9 mouse cellular contexts compared by ENCODE assay signal in genomic region chr11:80081786-80082319, GRCm38 (mm10). TPM values are rescaled to one million over a fixed set of nuclear protein-coding genes. Genes with fewer than 3 reads are reported as not detected.
DNase-seq lines count a peak whose midpoint lies in the region; ATAC-seq and TF ChIP-seq lines count a peak whose summit lies in the region.
"Had no signal": no experiment of that assay in that cellular context is flagged by ENCODE, and none has a peak within 500 bp of the region (broad histone marks: within the 10 kb centered on the region; RNA-seq: fewer than 3 reads in every experiment).

No protein-coding gene starts in this region.

- H3K9ac ChIP-seq in heart, embryonic 11.5 days (ENCODE audit: low read depth, low read length) = peak overlapping the region; percentile 30
- H3K9ac ChIP-seq in midbrain, embryonic 14.5 days (replicated peaks; ENCODE audit: low read length) = no peak overlapping the region
- no peak overlapping the region; the same call in 1 of the 2 replicates for H3K9ac ChIP-seq in limb, embryonic 14.5 days (ENCODE audit: low read depth, low read length, severe bottlenecking)
- no peak overlapping the region for H3K9ac ChIP-seq in stomach, embryonic 16.5 days (ENCODE audit: low read length)

- H3K9me3 ChIP-seq in heart, embryonic 11.5 days (replicated peaks; ENCODE audit: control insufficient read depth, low read length) = 0 out of 2 replicates have a peak, but pooled peaks cover 3% of the 10 kb centered on the region
- no peaks in the 10 kb centered on the region for H3K9me3 ChIP-seq in midbrain, embryonic 14.5 days (ENCODE audit: control insufficient read depth, low read length)
- H3K9me3 ChIP-seq in midbrain, embryonic 10.5 days (replicated peaks) = 0 out of 2 replicates have a peak, but pooled peaks cover 3% of the 10 kb centered on the region
- no peaks in the 10 kb centered on the region for H3K9me3 ChIP-seq in limb, embryonic 14.5 days (ENCODE audit: control insufficient read depth, low read length)
- no peaks in the 10 kb centered on the region for H3K9me3 ChIP-seq in stomach, embryonic 16.5 days (replicated peaks; ENCODE audit: control insufficient read depth, low read length)

- peak overlapping the region; percentile 100 for H3K27ac ChIP-seq in heart, embryonic 11.5 days (ENCODE audit: low read depth, low read length)
- H3K27ac ChIP-seq in midbrain, embryonic 14.5 days (replicated peaks; ENCODE audit: low read depth, low read length) = no peak overlapping the region
- H3K27ac ChIP-seq in midbrain, embryonic 10.5 days (replicated peaks) = no peak overlapping the region; the same call in 1 of the 2 replicates
- H3K27ac ChIP-seq in limb, embryonic 14.5 days (replicated peaks; ENCODE audit: low read depth, low read length) = peak overlapping the region; percentile 93
- H3K27ac ChIP-seq in stomach, embryonic 16.5 days (ENCODE audit: low read length) = peak overlapping the region; percentile 96

- H3K27me3 ChIP-seq in heart, embryonic 11.5 days (ENCODE audit: control insufficient read depth, insufficient read depth, low read length) = no peaks in the 10 kb centered on the region
- H3K27me3 ChIP-seq in midbrain, embryonic 14.5 days (ENCODE audit: control insufficient read depth, insufficient read depth, low read length) = no peaks in the 10 kb centered on the region
- no peaks in the 10 kb centered on the region for H3K27me3 ChIP-seq in midbrain, embryonic 10.5 days (ENCODE audit: low read depth, poor library complexity, severe bottlenecking)
- H3K27me3 ChIP-seq in limb, embryonic 14.5 days (ENCODE audit: control insufficient read depth, insufficient read depth, low read length) = no peaks in the 10 kb centered on the region
- no peaks in the 10 kb centered on the region for H3K27me3 ChIP-seq in stomach, embryonic 16.5 days (ENCODE audit: control insufficient read depth, insufficient read depth, low read length)

- peaks cover 7% of the 10 kb centered on the region; the same call in 1 of the 2 replicates for H3K4me1 ChIP-seq in heart, embryonic 11.5 days (ENCODE audit: control insufficient read depth, insufficient read depth, low read length)
- H3K4me1 ChIP-seq in midbrain, embryonic 14.5 days (ENCODE audit: control insufficient read depth, insufficient read depth, low read length) = peaks cover 12% of the 10 kb centered on the region; the same call in 1 of the 2 replicates
- peaks cover 19% of the 10 kb centered on the region for H3K4me1 ChIP-seq in midbrain, embryonic 10.5 days
- H3K4me1 ChIP-seq in limb, embryonic 14.5 days (ENCODE audit: control insufficient read depth, insufficient read depth, low read length) = peaks cover 9% of the 10 kb centered on the region
- H3K4me1 ChIP-seq in stomach, embryonic 16.5 days (ENCODE audit: control insufficient read depth, insufficient read depth, low read length) = peaks cover 14% of the 10 kb centered on the region; the same call in 1 of the 2 replicates

- no peaks in the 10 kb centered on the region for H3K36me3 ChIP-seq in heart, embryonic 11.5 days (ENCODE audit: control insufficient read depth, insufficient read depth, low read length)
- H3K36me3 ChIP-seq in midbrain, embryonic 14.5 days (ENCODE audit: control insufficient read depth, insufficient read depth, low read length) = no peaks in the 10 kb centered on the region
- peaks cover 10% of the 10 kb centered on the region; the same call in 1 of the 2 replicates for H3K36me3 ChIP-seq in midbrain, embryonic 10.5 days
- H3K36me3 ChIP-seq in limb, embryonic 14.5 days (ENCODE audit: control insufficient read depth, insufficient read depth, low read length) = peaks cover 6% of the 10 kb centered on the region; the same call in 1 of the 2 replicates
- no peaks in the 10 kb centered on the region for H3K36me3 ChIP-seq in stomach, embryonic 16.5 days (ENCODE audit: control insufficient read depth, insufficient read depth, low read length)

- DNase-seq in heart, postnatal 14 days = no peak
- no peak for DNase-seq in midbrain, embryonic 14.5 days
- no peak for DNase-seq in midbrain, embryonic 10.5 days (ENCODE audit: low spot score)
- DNase-seq in limb, embryonic 14.5 days (ENCODE audit: low spot score) = no peak
- DNase-seq in adrenal gland, postnatal 4 days (ENCODE audit: low spot score in 2 of 2) = no peak
- DNase-seq: kidney, adult 18-20 months had no signal

- no peak for ATAC-seq in heart, embryonic 11.5 days (replicated peaks; ENCODE audit: insufficient number of reproducible peaks, low FRiP score, low TSS enrichment)
- ATAC-seq in midbrain, embryonic 14.5 days (ENCODE audit: low FRiP score, low TSS enrichment) = no peak
- no peak for ATAC-seq in limb, embryonic 14.5 days (ENCODE audit: low FRiP score, low read depth)
- ATAC-seq in stomach, embryonic 16.5 days (ENCODE audit: insufficient read depth, low FRiP score) = no peak
- ATAC-seq in erythroid progenitor cell, adult 5-6 weeks (replicated peaks; ENCODE audit: low FRiP score, poor library complexity, severe bottlenecking) = no peak

- peak overlapping the region; percentile 95; the same call in 1 of the 2 replicates for H3K4me3 ChIP-seq in heart, embryonic 11.5 days (ENCODE audit: low read depth, low read length)
- H3K4me3 ChIP-seq in midbrain, embryonic 14.5 days (replicated peaks; ENCODE audit: low read depth, low read length) = no peak overlapping the region
- no peak overlapping the region for H3K4me3 ChIP-seq in midbrain, embryonic 10.5 days
- no peak overlapping the region for H3K4me3 ChIP-seq in limb, embryonic 14.5 days (replicated peaks; ENCODE audit: low read length)
- no peak overlapping the region for H3K4me3 ChIP-seq in stomach, embryonic 16.5 days (replicated peaks; ENCODE audit: low read length)

- 62% methylated on average over 7 of the region's 7 CpGs for WGBS in heart, embryonic 11.5 days (ENCODE audit: insufficient replicate concordance)
- WGBS in midbrain, embryonic 14.5 days = 78% methylated on average over 7 of the region's 7 CpGs
- WGBS in midbrain, embryonic 10.5 days = 82% methylated on average over 7 of the region's 7 CpGs
- 83% methylated on average over 7 of the region's 7 CpGs for WGBS in limb, embryonic 14.5 days
- 71% methylated on average over 7 of the region's 7 CpGs for WGBS in stomach, embryonic 16.5 days

- peak overlapping the region; percentile 75 for H3K4me2 ChIP-seq in heart, embryonic 11.5 days
- peak overlapping the region; percentile 60; the same call in 1 of the 2 replicates for H3K4me2 ChIP-seq in midbrain, embryonic 14.5 days (ENCODE audit: low read length)
- peak overlapping the region; percentile 71; the same call in 1 of the 2 replicates for H3K4me2 ChIP-seq in limb, embryonic 14.5 days (replicated peaks; ENCODE audit: low read depth, low read length, severe bottlenecking)
- peak overlapping the region; percentile 66; the same call in 1 of the 2 replicates for H3K4me2 ChIP-seq in stomach, embryonic 16.5 days (ENCODE audit: low read depth, low read length)

- no peak for TF ChIP-seq POLR2A in limb, embryonic 14.5 days (IDR thresholded peaks at IDR 0.05; ENCODE audit: borderline replicate concordance, extremely low read depth, insufficient read depth, insufficient read length)

- intact Hi-C loops in heart, postnatal 14 days (cut with DNase I) = loop anchor here (10.0 kb wide), 1 partner anchor 103 kb away; the partner anchor contains the start of gene Rnf135

RNA-seq across cellular contexts. Expression of gene Crlf3, which starts 1.1 kb away (rescaled TPM):
- polyA plus RNA-seq in heart, embryonic 11.5 days (2014; fragmentation: Nextera tagmentation; extraction: Ambion mirVana) = 41.3 and 45.1 TPM in 2 replicates
- 10 to 100 TPM; 16.1 to 16.9 TPM for total RNA-seq in heart, postnatal 14 days (2021)
- polyA plus RNA-seq in midbrain, embryonic 14.5 days (2014; fragmentation: Nextera tagmentation; extraction: Ambion mirVana) = 9.2 and 12.7 TPM in 2 replicates
- polyA plus RNA-seq in midbrain, embryonic 10.5 days (2016; fragmentation: Nextera tagmentation; extraction: Ambion mirVana) = 28.2 and 30.6 TPM in 2 replicates
- 33.4 and 34.9 TPM in 2 replicates for polyA plus RNA-seq in limb, embryonic 14.5 days (2012; rRNA removed)
- polyA plus RNA-seq in limb, embryonic 14.5 days (2014; fragmentation: Nextera tagmentation; extraction: Ambion mirVana) = 44.1 and 45.6 TPM in 2 replicates
- 22.4 and 28.7 TPM in 2 replicates for polyA plus RNA-seq in stomach, embryonic 16.5 days (2015; fragmentation: Nextera tagmentation; extraction: Ambion mirVana)
- 10 to 100 TPM; 25.1 to 28.0 TPM for total RNA-seq in adrenal gland, postnatal 4 days (2021)
- 67.0 and 103 TPM in 2 replicates for total RNA-seq in erythroid progenitor cell, adult 5-6 weeks (2015; ENCODE audit: low replicate concordance)
- 92.1 and 92.8 TPM in 2 replicates for total RNA-seq in erythroid progenitor cell, adult 5-6 weeks (2017; ENCODE audit: low replicate concordance)

RNA-seq across cellular contexts. Expression of gene Atad5, which starts 7.3 kb away (rescaled TPM):
- polyA plus RNA-seq in heart, embryonic 11.5 days (2014; fragmentation: Nextera tagmentation; extraction: Ambion mirVana) = 8.1 and 8.9 TPM in 2 replicates
- 1 to 10 TPM; 1.8 to 2.0 TPM for total RNA-seq in heart, postnatal 14 days (2021)
- polyA plus RNA-seq in midbrain, embryonic 14.5 days (2014; fragmentation: Nextera tagmentation; extraction: Ambion mirVana) = 5.9 and 7.1 TPM in 2 replicates
- 17.4 and 17.9 TPM in 2 replicates for polyA plus RNA-seq in midbrain, embryonic 10.5 days (2016; fragmentation: Nextera tagmentation; extraction: Ambion mirVana)
- 13.1 and 13.8 TPM in 2 replicates for polyA plus RNA-seq in limb, embryonic 14.5 days (2012; rRNA removed)
- polyA plus RNA-seq in limb, embryonic 14.5 days (2014; fragmentation: Nextera tagmentation; extraction: Ambion mirVana) = 11.1 and 12.4 TPM in 2 replicates
- polyA plus RNA-seq in stomach, embryonic 16.5 days (2015; fragmentation: Nextera tagmentation; extraction: Ambion mirVana) = 6.8 and 9.0 TPM in 2 replicates
- total RNA-seq in adrenal gland, postnatal 4 days (2021) = 10 to 100 TPM; 10.1 to 10.8 TPM
- 89.0 and 95.2 TPM in 2 replicates for total RNA-seq in erythroid progenitor cell, adult 5-6 weeks (2015; ENCODE audit: low replicate concordance)
- 80.3 and 86.0 TPM in 2 replicates for total RNA-seq in erythroid progenitor cell, adult 5-6 weeks (2017; ENCODE audit: low replicate concordance)

Comparison
In these comparisons a context has a peak if more than half of its experiments do, and no peak if none do; other contexts are left out.
1. H3K27ac ChIP-seq: peak in heart, embryonic 11.5 days (single experiment), limb, embryonic 14.5 days (single experiment) and stomach, embryonic 16.5 days (single experiment); none in midbrain, embryonic 14.5 days (single experiment) and midbrain, embryonic 10.5 days (single experiment).
2. Peak in every context shown above with its lines, with median percentiles within 50 percentile points of each other: H3K4me2 ChIP-seq.